Mouse (Mus musculus) adrenal gland, adult 10 weeks (tissue): ENCODE results near the gene Olfr794. TPM values are rescaled to one million over a fixed set of nuclear protein-coding genes. Genes with fewer than 3 reads are reported as not detected.

Source experiments
- polyA plus RNA-seq: library from polyadenylated mRNA; stranded (reverse); fragments of 350-450 nt; fragmentation: Illumina TruSeq; extraction: RNeasy Lipid Tissue Mini Kit (QIAGEN cat#74804); gene quantifications from one replicate; pipeline ENCODE4 v1.2.3, GENCODE M21; 2014; ENCODE audit warnings: low read depth, low replicate concordance

Olfr794 gene
- polyA plus RNA-seq: not detected

DNA sequence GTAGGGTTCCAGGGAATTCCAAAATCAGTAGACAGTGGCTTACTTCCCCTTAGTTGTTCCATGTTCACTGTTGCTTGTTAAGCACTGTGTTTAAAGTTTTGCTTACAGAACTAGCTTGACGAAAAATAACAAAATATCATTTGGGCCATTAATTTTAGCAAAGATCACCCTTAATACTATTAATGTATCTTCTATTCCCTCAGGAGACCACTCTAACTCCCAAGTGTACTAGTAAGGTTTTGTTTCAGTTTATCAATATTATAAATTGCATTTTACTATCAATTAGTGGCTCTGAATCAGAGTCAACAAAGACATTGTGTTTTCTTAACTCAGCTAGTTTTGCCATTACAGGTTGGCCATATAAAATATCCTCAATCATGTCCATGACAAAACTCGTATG is at the start of gene Olfr794:
Gene Olfr794 (plus strand): TSS at position 301 of the 400 bp plus-strand sequence.

DNA sequence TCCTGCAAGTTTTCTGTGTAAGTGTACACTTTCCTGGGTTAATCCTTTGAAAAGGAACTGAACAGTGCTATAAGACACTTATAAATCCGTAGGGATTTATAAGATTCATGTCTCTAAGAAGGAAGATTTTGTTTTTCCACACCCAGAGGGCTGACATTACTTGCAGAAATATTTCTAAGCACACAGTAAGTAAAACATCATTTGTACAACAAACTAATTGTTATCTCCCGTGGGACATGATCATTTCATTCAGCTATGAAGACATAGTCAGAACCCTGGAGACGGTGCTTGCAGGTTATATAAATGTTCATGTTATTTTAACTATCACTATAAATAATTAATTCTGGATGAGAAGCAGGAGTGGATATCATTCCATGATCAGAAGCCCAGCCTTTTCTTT is 46.0 kb upstream of the Olfr794 start, which contains the start of gene Olfr791:
Gene Olfr791 (plus strand): TSS at position 301 of the 400 bp plus-strand sequence.

DNA sequence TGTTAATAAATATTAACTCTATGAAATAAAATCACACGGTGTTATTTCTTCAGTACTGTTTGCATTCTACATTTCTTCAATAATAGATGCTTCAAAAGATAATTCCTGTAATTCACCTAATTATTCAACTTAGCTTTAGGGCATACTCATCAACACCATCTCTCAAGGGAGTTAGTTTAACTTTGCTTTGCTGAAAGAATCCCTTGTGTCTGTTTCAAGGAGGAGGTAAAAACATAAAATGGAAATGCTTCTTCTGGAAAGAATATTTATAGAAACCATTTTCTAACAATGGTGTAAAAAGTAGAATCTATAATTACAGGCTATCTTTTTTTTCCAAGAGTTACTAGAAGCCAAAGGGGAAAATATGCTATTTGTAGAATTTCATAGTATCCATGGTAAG is 28.6 kb upstream of the Olfr794 start, which contains the start of gene Olfr792:
Gene Olfr792 (plus strand): TSS at position 301 of the 400 bp plus-strand sequence.

DNA sequence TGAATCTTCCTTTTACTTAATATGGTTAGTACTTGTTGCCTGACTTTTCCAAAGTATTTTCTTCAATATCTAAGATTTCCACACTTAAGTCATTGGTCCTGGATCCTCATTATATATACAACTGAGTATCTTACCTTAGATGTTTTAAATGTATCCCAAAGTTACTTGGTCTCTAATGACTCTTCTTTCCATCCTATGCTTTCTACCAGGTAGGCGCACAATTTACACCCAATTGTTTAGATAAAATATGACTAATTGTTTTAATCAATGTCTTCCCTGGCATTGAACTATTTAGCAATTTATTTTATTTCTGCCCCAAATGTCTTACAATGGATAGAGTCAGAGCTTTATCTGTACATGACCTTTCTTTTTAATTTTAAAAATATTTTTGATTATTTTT is 45.0 kb downstream of the Olfr794 start, which contains the start of gene Olfr796:
Gene Olfr796 (minus strand): TSS at position 101 of the 400 bp plus-strand sequence.

Other genes with a start within 250 kb of the Olfr794 start
- not detected for gene Olfr780, start 249.5 kb upstream of the Olfr794 start, polyA plus RNA-seq
- gene Olfr781, start 238.8 kb upstream of the Olfr794 start, polyA plus RNA-seq: not detected
- not detected for gene Olfr782, start 218.8 kb upstream of the Olfr794 start, polyA plus RNA-seq
- not detected for gene Olfr784, start 183.6 kb upstream of the Olfr794 start, polyA plus RNA-seq
- gene Olfr785, start 162.2 kb upstream of the Olfr794 start, polyA plus RNA-seq: not detected
- gene Olfr786, start 140.3 kb upstream of the Olfr794 start, polyA plus RNA-seq: not detected
- not detected for gene Olfr787, start 105.8 kb upstream of the Olfr794 start, polyA plus RNA-seq
- gene Olfr788, start 96.7 kb upstream of the Olfr794 start, polyA plus RNA-seq: not detected
- gene Olfr789, start 82.9 kb upstream of the Olfr794 start, polyA plus RNA-seq: not detected
- gene Olfr790, start 69.2 kb upstream of the Olfr794 start, polyA plus RNA-seq: not detected
- gene Olfr791, start 45.9 kb upstream of the Olfr794 start, polyA plus RNA-seq: not detected
- not detected for gene Olfr792, start 28.5 kb upstream of the Olfr794 start, polyA plus RNA-seq
- not detected for gene Olfr796, start 44.9 kb downstream of the Olfr794 start, polyA plus RNA-seq
- not detected for gene Olfr798, start 60.3 kb downstream of the Olfr794 start, polyA plus RNA-seq
- not detected for gene Olfr799, start 69.8 kb downstream of the Olfr794 start, polyA plus RNA-seq
- gene Olfr800, start 90.0 kb downstream of the Olfr794 start, polyA plus RNA-seq: not detected
- not detected for gene Olfr801, start 106.2 kb downstream of the Olfr794 start, polyA plus RNA-seq
- gene Olfr802, start 120.5 kb downstream of the Olfr794 start, polyA plus RNA-seq: not detected
- gene Olfr803, start 126.6 kb downstream of the Olfr794 start, polyA plus RNA-seq: not detected
- gene Olfr804, start 135.6 kb downstream of the Olfr794 start, polyA plus RNA-seq: not detected
- not detected for gene Olfr805, start 161.7 kb downstream of the Olfr794 start, polyA plus RNA-seq
- not detected for gene Olfr806, start 174.3 kb downstream of the Olfr794 start, polyA plus RNA-seq
- gene Olfr807, start 190.1 kb downstream of the Olfr794 start, polyA plus RNA-seq: not detected
- gene Olfr808, start 197.8 kb downstream of the Olfr794 start, polyA plus RNA-seq: not detected
- gene Olfr809, start 207.0 kb downstream of the Olfr794 start, polyA plus RNA-seq: not detected
- gene Olfr810, start 227.3 kb downstream of the Olfr794 start, polyA plus RNA-seq: not detected
- gene Olfr811, start 236.7 kb downstream of the Olfr794 start, polyA plus RNA-seq: not detected